Comparison of ENCODE assay signal across 8 mouse cellular contexts in the genomic region with DNA sequence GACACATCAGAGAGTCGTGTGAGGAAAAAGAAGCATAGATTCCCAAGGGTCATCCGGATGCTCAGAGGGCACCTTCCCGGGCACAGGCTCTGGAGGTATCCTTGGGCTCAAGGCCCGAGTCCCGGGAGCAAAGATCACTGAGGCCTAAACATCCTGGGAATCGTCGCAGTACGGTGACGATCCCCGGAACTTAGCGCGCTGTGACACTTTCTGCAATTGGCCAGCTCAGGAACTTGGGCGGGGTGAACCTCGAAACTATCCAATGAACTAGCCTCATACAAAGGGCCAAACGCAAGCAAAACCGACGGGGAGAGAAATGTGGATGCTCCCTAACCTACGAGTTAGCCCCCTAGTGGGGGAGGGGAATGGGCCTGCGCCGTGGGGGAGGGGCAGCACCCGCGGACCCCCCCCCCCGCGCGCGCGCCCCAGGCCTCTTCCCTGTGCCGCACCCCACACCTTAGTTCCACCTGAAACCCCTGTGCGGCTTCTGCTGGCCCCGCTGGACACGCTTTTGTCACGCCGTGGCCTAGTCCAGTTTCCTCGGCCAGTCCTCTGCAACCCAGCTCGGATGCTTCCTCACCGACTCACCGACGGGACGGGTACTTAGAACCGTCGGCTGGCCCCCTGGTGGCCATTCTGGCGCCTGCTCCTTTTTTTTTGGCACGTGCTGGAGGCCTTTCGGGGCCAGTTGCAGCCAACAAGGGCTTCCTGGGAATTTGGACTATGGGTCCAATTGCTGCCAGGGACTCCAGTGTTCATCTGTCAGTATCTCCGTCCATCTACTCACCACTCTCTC. TPM values are rescaled to one million over a fixed set of nuclear protein-coding genes. Genes with fewer than 3 reads are reported as not detected.
DNase-seq lines count a peak whose midpoint lies in the region; ATAC-seq lines count a peak whose summit lies in the region.

No protein-coding gene starts in this region.

- peak overlapping the region; percentile 98 for H3K27ac ChIP-seq in hindbrain, embryonic 15.5 days (replicated peaks)
- H3K27ac ChIP-seq in macrophage, result peak overlapping the region; percentile 94

- H3K4me3 ChIP-seq in hindbrain, embryonic 15.5 days, result peak overlapping the region; percentile 92
- peak overlapping the region; percentile 40 for H3K4me3 ChIP-seq in macrophage (ENCODE audit: inconsistent target)

- peak overlapping the region; percentile 92 for H3K9ac ChIP-seq in hindbrain, embryonic 15.5 days

- peak overlapping the region; percentile 87 for H3K4me2 ChIP-seq in hindbrain, embryonic 15.5 days

- under 1% methylated on average over 39 of the region's 45 CpGs for WGBS in hindbrain, embryonic 15.5 days
- WGBS in macrophage (ENCODE audit: missing documents), result 2% methylated on average over 34 of the region's 45 CpGs

- peak; percentile 89 for ATAC-seq in hindbrain, embryonic 15.5 days (ENCODE audit: low FRiP score, low read depth)

- H3K9me3 ChIP-seq in hindbrain, embryonic 15.5 days, result no peaks in the 10 kb centered on the region

- H3K79me2 ChIP-seq in macrophage (ENCODE audit: inconsistent target), result peaks cover 41% of the 10 kb centered on the region

- peaks cover 35% of the 10 kb centered on the region for H3K4me1 ChIP-seq in hindbrain, embryonic 15.5 days (replicated peaks)

- no peaks in the 10 kb centered on the region for H3K27me3 ChIP-seq in hindbrain, embryonic 15.5 days

- H3K36me3 ChIP-seq in hindbrain, embryonic 15.5 days, result peaks cover 1% of the 10 kb centered on the region
- H3K36me3 ChIP-seq in macrophage (ENCODE audit: inconsistent target), result peaks cover 11% of the 10 kb centered on the region; the same call in 1 of the 2 replicates

- peak; percentile 93 for DNase-seq in T-cell, adult 2 months (ENCODE audit: low spot score)
- peak; percentile 91 to 100 for DNase-seq in cerebellum, postnatal 36 days
- peak; percentile 97 to 98 for DNase-seq in frontal cortex, postnatal 36 days (ENCODE audit: low spot score in 2 of 2)
- DNase-seq in left cerebral cortex, adult 18-20 months (ENCODE audit: low spot score in 2 of 2), result peak; percentile 92 to 93
- DNase-seq in right cerebral cortex, adult 18-20 months, result peak; percentile 95
- DNase-seq in urinary bladder, postnatal 10 days (ENCODE audit: low spot score), result peak; percentile 62

RNA-seq across cellular contexts. Expression of gene Ube2i, which starts 0.5 kb away (rescaled TPM):
- 447 and 462 TPM in 2 replicates for polyA plus RNA-seq in hindbrain, embryonic 15.5 days (2015; fragmentation: Nextera tagmentation; extraction: Ambion mirVana)
- total RNA-seq in left cerebral cortex, adult 18-20 months (2021), result 100 to 1,000 TPM; 218 to 227 TPM
- total RNA-seq in macrophage (2018; cell fraction: chromatin; rRNA removed), result 100 to 1,000 TPM; 274 to 461 (median 383) TPM
- 100 to 1,000 TPM; 215 to 309 (median 244) TPM for total RNA-seq in macrophage (2018; cell fraction: cytosol; rRNA removed)
- 100 to 1,000 TPM; 189 to 313 (median 249) TPM for total RNA-seq in macrophage (2018; cell fraction: nucleus; rRNA removed)
- polyA plus RNA-seq in macrophage (2018), result 267 to 362 TPM (median 356 TPM) in 3 replicates

RNA-seq across cellular contexts. Expression of gene Baiap3, which starts 17.7 kb away (rescaled TPM):
- polyA plus RNA-seq in hindbrain, embryonic 15.5 days (2015; fragmentation: Nextera tagmentation; extraction: Ambion mirVana), result 19.6 and 20.4 TPM in 2 replicates
- total RNA-seq in left cerebral cortex, adult 18-20 months (2021), result 10 to 100 TPM; 17.5 to 18.7 TPM
- 1 to 10 TPM in 1 of 26 experiments, under 1 TPM in 2, not detected in 23; 0.22 to 1.4 (median 0.63) TPM for total RNA-seq in macrophage (2018; cell fraction: chromatin; rRNA removed)
- total RNA-seq in macrophage (2018; cell fraction: cytosol; rRNA removed), result not detected
- total RNA-seq in macrophage (2018; cell fraction: nucleus; rRNA removed), result under 1 TPM in 1 of 26 experiments, not detected in 25; 0.36 TPM
- not detected in 3 replicates for polyA plus RNA-seq in macrophage (2018)

RNA-seq across cellular contexts. Expression of gene Prss34, which starts 24.3 kb away (rescaled TPM):
- 0.13 TPM in 1 of 2 replicates, not detected in the other for polyA plus RNA-seq in hindbrain, embryonic 15.5 days (2015; fragmentation: Nextera tagmentation; extraction: Ambion mirVana)
- not detected for total RNA-seq in left cerebral cortex, adult 18-20 months (2021)
- total RNA-seq in macrophage (2018; cell fraction: chromatin; rRNA removed), result not detected
- under 1 TPM in 16 of 26 experiments, not detected in 10; 0.13 to 0.73 (median 0.29) TPM for total RNA-seq in macrophage (2018; cell fraction: cytosol; rRNA removed)
- 1 to 10 TPM in 2 of 26 experiments, under 1 TPM in 4, not detected in 20; 0.44 to 1.1 (median 0.77) TPM for total RNA-seq in macrophage (2018; cell fraction: nucleus; rRNA removed)
- 0.36 to 0.90 TPM in 2 of 3 replicates, not detected in the other for polyA plus RNA-seq in macrophage (2018)

RNA-seq across cellular contexts. Expression of gene Tsr3, which starts 33.9 kb away (rescaled TPM):
- 60.2 and 61.4 TPM in 2 replicates for polyA plus RNA-seq in hindbrain, embryonic 15.5 days (2015; fragmentation: Nextera tagmentation; extraction: Ambion mirVana)
- total RNA-seq in left cerebral cortex, adult 18-20 months (2021), result 10 to 100 TPM; 21.0 to 24.3 TPM
- total RNA-seq in macrophage (2018; cell fraction: chromatin; rRNA removed), result 10 to 100 TPM in 15 of 26 experiments, 1 to 10 TPM in 11; 3.5 to 19.9 (median 10.7) TPM
- 10 to 100 TPM in 21 of 26 experiments, 1 to 10 TPM in 5; 8.2 to 22.3 (median 14.3) TPM for total RNA-seq in macrophage (2018; cell fraction: cytosol; rRNA removed)
- 10 to 100 TPM in 18 of 26 experiments, 1 to 10 TPM in 8; 5.0 to 21.4 (median 13.3) TPM for total RNA-seq in macrophage (2018; cell fraction: nucleus; rRNA removed)
- polyA plus RNA-seq in macrophage (2018), result 9.3 to 15.0 TPM (median 12.1 TPM) in 3 replicates

RNA-seq across cellular contexts. Expression of gene Gnptg, which starts 34.0 kb away (rescaled TPM):
- polyA plus RNA-seq in hindbrain, embryonic 15.5 days (2015; fragmentation: Nextera tagmentation; extraction: Ambion mirVana), result 104 and 107 TPM in 2 replicates
- 10 to 100 TPM; 74.7 to 77.3 TPM for total RNA-seq in left cerebral cortex, adult 18-20 months (2021)
- 10 to 100 TPM in 24 of 26 experiments, 1 to 10 TPM in 2; 7.2 to 26.8 (median 14.8) TPM for total RNA-seq in macrophage (2018; cell fraction: chromatin; rRNA removed)
- total RNA-seq in macrophage (2018; cell fraction: cytosol; rRNA removed), result 10 to 100 TPM; 22.2 to 37.5 (median 28.2) TPM
- total RNA-seq in macrophage (2018; cell fraction: nucleus; rRNA removed), result 10 to 100 TPM; 12.2 to 38.7 (median 22.5) TPM
- 31.8 to 33.6 TPM (median 33.3 TPM) in 3 replicates for polyA plus RNA-seq in macrophage (2018)

Comparison
In these comparisons a context has a peak if more than half of its experiments do, and no peak if none do; other contexts are left out.
1. Peak in every context shown above with its lines: DNase-seq, ATAC-seq, H3K4me3 ChIP-seq and H3K27ac ChIP-seq.
2. RNA of gene Baiap3, which starts 17.7 kb away (polyA plus RNA-seq): 19.6 to 20.4 TPM in hindbrain, embryonic 15.5 days; not detected in macrophage; every median in the first group is over 10 times any median in the second.